Mouse (Mus musculus): ENCODE data around the gene Gm21149. TPM values are rescaled to one million over a fixed set of nuclear protein-coding genes. Genes with fewer than 3 reads are reported as not detected.
A peak's percentile ranks its signal among the peaks of the same experiment; 100 is the strongest.
"Not testable (repeated sequence)": the region's sequence is repeated elsewhere in the genome, so short reads cannot be mapped to it uniquely, and the experiment has no call there.

Gm21149 gene
- polyA plus RNA-seq (2012; rRNA removed): not detected in 2 replicates

- not testable (repeated sequence) for DNase-seq (ENCODE audit: low read depth)
Observed at GRCm38 (mm10) chr5:15476423-15476822, at the start of gene Gm21149. TSS of gene Gm21149 (minus strand) at chr5:15476523.

- DNase-seq (ENCODE audit: low read depth): not testable (repeated sequence)
Observed at GRCm38 (mm10) chr5:15522470-15522869, 46.1 kb upstream of the Gm21149 start.

- not testable (repeated sequence) for DNase-seq (ENCODE audit: low read depth)
Observed at GRCm38 (mm10) chr5:15522028-15522427, 45.7 kb upstream of the Gm21149 start.

- DNase-seq (ENCODE audit: low read depth): not testable (repeated sequence)
Observed at GRCm38 (mm10) chr5:15520418-15520817, 44.1 kb upstream of the Gm21149 start.

- DNase-seq (ENCODE audit: low read depth): not testable (repeated sequence)
Observed at GRCm38 (mm10) chr5:15517150-15517549, 40.8 kb upstream of the Gm21149 start.

- DNase-seq (ENCODE audit: low read depth): not testable (repeated sequence)
Observed at GRCm38 (mm10) chr5:15512236-15512635, 35.9 kb upstream of the Gm21149 start.

GRCm38 (mm10) chr5:15509911-15510310 lies 33.6 kb upstream of the Gm21149 start:
- not testable (repeated sequence) for DNase-seq (ENCODE audit: low read depth)

GRCm38 (mm10) chr5:15508460-15509451 lies 32.4 kb upstream of the Gm21149 start:
- not testable (repeated sequence) for DNase-seq (ENCODE audit: low read depth)

- not testable (repeated sequence) for DNase-seq (ENCODE audit: low read depth)
Observed at GRCm38 (mm10) chr5:15507757-15508459, 31.6 kb upstream of the Gm21149 start.

- no peak for DNase-seq (ENCODE audit: low read depth)
Observed at GRCm38 (mm10) chr5:15507309-15507619, 30.9 kb upstream of the Gm21149 start.

- peak; percentile 55 for DNase-seq (ENCODE audit: low read depth)
Observed at GRCm38 (mm10) chr5:15506575-15507308, 30.4 kb upstream of the Gm21149 start.

GRCm38 (mm10) chr5:15498774-15499400 lies 22.6 kb upstream of the Gm21149 start:
- not testable (repeated sequence) for DNase-seq (ENCODE audit: low read depth)

- DNase-seq (ENCODE audit: low read depth): not testable (repeated sequence)
Observed at GRCm38 (mm10) chr5:15498350-15498749, 22.0 kb upstream of the Gm21149 start.

- DNase-seq (ENCODE audit: low read depth): not testable (repeated sequence)
Observed at GRCm38 (mm10) chr5:15490934-15491333, 14.6 kb upstream of the Gm21149 start.

GRCm38 (mm10) chr5:15488743-15489142 lies 12.4 kb upstream of the Gm21149 start:
- DNase-seq (ENCODE audit: low read depth): no peak

- not testable (repeated sequence) for DNase-seq (ENCODE audit: low read depth)
Observed at GRCm38 (mm10) chr5:15484616-15485015, 8.3 kb upstream of the Gm21149 start.

- not testable (repeated sequence) for DNase-seq (ENCODE audit: low read depth)
Observed at GRCm38 (mm10) chr5:15483576-15483975, 7.3 kb upstream of the Gm21149 start.

GRCm38 (mm10) chr5:15482815-15483214 lies 6.5 kb upstream of the Gm21149 start:
- not testable (repeated sequence) for DNase-seq (ENCODE audit: low read depth)

GRCm38 (mm10) chr5:15470141-15470540 lies 6.2 kb downstream of the Gm21149 start:
- DNase-seq (ENCODE audit: low read depth): not testable (repeated sequence)

GRCm38 (mm10) chr5:15467768-15468167 lies 8.6 kb downstream of the Gm21149 start:
- DNase-seq (ENCODE audit: low read depth): not testable (repeated sequence)

- DNase-seq (ENCODE audit: low read depth): not testable (repeated sequence)
Observed at GRCm38 (mm10) chr5:15466218-15466617, 10.1 kb downstream of the Gm21149 start.

All from gonadal fat pad, adult 2 months (tissue).